Mouse (Mus musculus): ENCODE data around the gene Ptk7. TPM values are rescaled to one million over a fixed set of nuclear protein-coding genes. Genes with fewer than 3 reads are reported as not detected.

Gene Ptk7
- polyA plus RNA-seq, 1 experiment = 5.5 TPM

DNA sequence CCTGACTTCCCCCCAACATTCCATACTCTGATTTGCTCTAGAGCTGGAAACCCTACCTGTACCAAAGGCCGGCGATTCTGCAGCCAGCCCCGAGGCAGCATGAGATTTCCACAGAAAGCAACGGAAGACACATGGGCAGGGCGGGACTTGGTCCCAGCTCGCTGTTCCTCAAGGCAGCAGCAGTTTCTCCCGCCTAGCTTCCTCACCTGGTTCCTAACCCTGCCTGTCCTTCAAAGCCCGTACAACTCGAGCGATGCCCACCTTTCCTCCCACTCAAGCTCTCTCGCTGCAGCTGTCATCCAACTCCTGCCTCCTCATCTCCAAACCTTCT is 74.7 kb downstream of the Ptk7 start:
- DNase-seq = no peak
- TF ChIP-seq CTCF (IDR thresholded peaks at IDR 0.05; ENCODE audit: borderline replicate concordance, insufficient read depth, low read depth, low read length) (no peak), POLR2A (IDR thresholded peaks at IDR 0.05; ENCODE audit: borderline replicate concordance, insufficient read depth, low read length) (peak; percentile 41; the same call in 1 of the 2 replicates)
- Histone ChIP-seq H3K4me1 (ENCODE audit: control insufficient read depth, insufficient read depth, low read length) (peaks cover 8% of the 10 kb centered on the region), H3K27ac (ENCODE audit: insufficient read depth, low read length) (peak overlapping the region; percentile 40; the same call in 1 of the 2 replicates), H3K27me3 (ENCODE audit: control insufficient read depth, insufficient read depth, low read length) (no peaks in the 10 kb centered on the region), H3K4me3 (replicated peaks; ENCODE audit: insufficient read depth, low read depth, low read length) (peak overlapping the region; percentile 88)
- WGBS = under 1% methylated on average over 11 of the region's 11 CpGs

DNA sequence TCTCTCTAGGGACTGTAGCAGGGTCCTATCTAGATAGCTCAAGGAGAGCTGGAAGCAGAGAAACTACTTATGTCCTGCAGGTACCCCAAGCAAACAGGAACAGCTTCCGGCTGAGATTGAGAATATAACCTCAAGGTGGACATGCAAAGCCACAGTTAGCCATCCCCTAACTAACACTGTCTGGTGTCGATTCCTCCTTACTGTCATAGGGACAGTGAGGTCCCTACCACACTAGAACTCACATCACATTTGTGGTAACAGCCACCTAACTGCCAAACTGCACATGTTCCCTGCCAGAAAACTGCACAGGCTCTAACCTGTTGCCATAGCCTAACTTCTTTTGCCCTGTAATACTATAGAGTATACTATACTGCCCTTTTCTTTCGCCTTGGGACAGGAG is 75.4 kb downstream of the Ptk7 start:
- Histone ChIP-seq H3K27ac (ENCODE audit: insufficient read depth, low read length) (0 out of 2 replicates have a peak overlapping the region, but pooled peaks have one; percentile 86), H3K4me1 (ENCODE audit: control insufficient read depth, insufficient read depth, low read length) (peaks cover 8% of the 10 kb centered on the region), H3K27me3 (ENCODE audit: control insufficient read depth, insufficient read depth, low read length) (no peaks in the 10 kb centered on the region), H3K4me3 (replicated peaks; ENCODE audit: insufficient read depth, low read depth, low read length) (peak overlapping the region; percentile 32)
- TF ChIP-seq CTCF (IDR thresholded peaks at IDR 0.05; ENCODE audit: borderline replicate concordance, insufficient read depth, low read depth, low read length) = no peak
- 45% methylated on average over 3 of the region's 3 CpGs for WGBS
- no peak for DNase-seq

GRCm38 (mm10) chr17:46553469-46553868 is 75.8 kb downstream of the Ptk7 start:
- 14% methylated on average over 11 of the region's 11 CpGs for WGBS
- DNase-seq = no peak
- Histone ChIP-seq H3K4me3 (replicated peaks; ENCODE audit: insufficient read depth, low read depth, low read length) (peak overlapping the region; percentile 53), H3K27ac (ENCODE audit: insufficient read depth, low read length) (peak overlapping the region; percentile 86), H3K27me3 (ENCODE audit: control insufficient read depth, insufficient read depth, low read length) (no peaks in the 10 kb centered on the region), H3K4me1 (ENCODE audit: control insufficient read depth, insufficient read depth, low read length) (peaks cover 8% of the 10 kb centered on the region)
- no peak for TF ChIP-seq POLR2A (IDR thresholded peaks at IDR 0.05; ENCODE audit: borderline replicate concordance, insufficient read depth, low read length)
- no peak for TF ChIP-seq CTCF (IDR thresholded peaks at IDR 0.05; ENCODE audit: borderline replicate concordance, insufficient read depth, low read depth, low read length)

DNA sequence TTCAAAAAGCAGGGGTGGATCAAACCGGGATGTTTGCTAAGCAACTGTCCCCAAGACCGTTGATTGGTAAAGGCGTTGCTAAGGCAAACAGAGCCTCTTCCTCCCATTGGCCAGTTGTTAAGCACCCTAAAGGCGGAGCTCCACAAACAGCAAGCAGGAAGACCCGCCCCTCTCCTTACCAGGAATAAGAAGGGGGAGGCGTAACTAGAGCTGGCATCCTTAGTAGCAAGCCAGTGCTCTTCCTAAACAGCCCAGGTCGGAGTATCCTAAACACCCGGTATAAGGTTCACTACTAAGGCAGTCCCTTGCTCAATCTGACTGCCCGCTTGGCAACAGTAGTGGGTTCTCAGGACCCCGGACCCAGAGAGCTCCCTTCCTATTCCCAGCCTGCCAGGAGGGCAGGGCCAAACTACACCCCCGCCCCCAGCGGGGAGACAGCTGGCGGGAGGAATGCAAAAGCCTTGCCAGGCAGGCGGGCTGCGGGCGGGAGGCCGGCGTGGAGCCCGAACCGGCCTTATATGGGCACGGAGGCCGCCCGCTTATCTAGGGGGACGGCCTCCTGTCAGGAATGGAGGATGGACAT is 76.4 kb downstream of the Ptk7 start:
- TF ChIP-seq POLR2A (IDR thresholded peaks at IDR 0.05; ENCODE audit: borderline replicate concordance, insufficient read depth, low read length) (peak; percentile 32; the same call in 1 of the 2 replicates), CTCF (IDR thresholded peaks at IDR 0.05; ENCODE audit: borderline replicate concordance, insufficient read depth, low read depth, low read length) (no peak)
- under 1% methylated on average over 24 of the region's 24 CpGs for WGBS
- Histone ChIP-seq H3K4me1 (ENCODE audit: control insufficient read depth, insufficient read depth, low read length) (peaks cover 8% of the 10 kb centered on the region), H3K27me3 (ENCODE audit: control insufficient read depth, insufficient read depth, low read length) (no peaks in the 10 kb centered on the region), H3K4me3 (replicated peaks; ENCODE audit: insufficient read depth, low read depth, low read length) (peak overlapping the region; percentile 53), H3K27ac (ENCODE audit: insufficient read depth, low read length) (peak overlapping the region; percentile 86)
- peak; percentile 87 to 91 for DNase-seq

- WGBS = 82% methylated on average over 7 of the region's 7 CpGs
- Histone ChIP-seq H3K27ac (ENCODE audit: insufficient read depth, low read length) (no peak overlapping the region), H3K4me3 (replicated peaks; ENCODE audit: insufficient read depth, low read depth, low read length) (no peak overlapping the region), H3K27me3 (ENCODE audit: control insufficient read depth, insufficient read depth, low read length) (no peaks in the 10 kb centered on the region), H3K4me1 (ENCODE audit: control insufficient read depth, insufficient read depth, low read length) (peaks cover 8% of the 10 kb centered on the region)
- no peak for DNase-seq
- TF ChIP-seq POLR2A (IDR thresholded peaks at IDR 0.05; ENCODE audit: borderline replicate concordance, insufficient read depth, low read length) = no peak
- TF ChIP-seq CTCF (IDR thresholded peaks at IDR 0.05; ENCODE audit: borderline replicate concordance, insufficient read depth, low read depth, low read length) = no peak
Observed at GRCm38 (mm10) chr17:46552151-46552550, 77.2 kb downstream of the Ptk7 start.

DNA sequence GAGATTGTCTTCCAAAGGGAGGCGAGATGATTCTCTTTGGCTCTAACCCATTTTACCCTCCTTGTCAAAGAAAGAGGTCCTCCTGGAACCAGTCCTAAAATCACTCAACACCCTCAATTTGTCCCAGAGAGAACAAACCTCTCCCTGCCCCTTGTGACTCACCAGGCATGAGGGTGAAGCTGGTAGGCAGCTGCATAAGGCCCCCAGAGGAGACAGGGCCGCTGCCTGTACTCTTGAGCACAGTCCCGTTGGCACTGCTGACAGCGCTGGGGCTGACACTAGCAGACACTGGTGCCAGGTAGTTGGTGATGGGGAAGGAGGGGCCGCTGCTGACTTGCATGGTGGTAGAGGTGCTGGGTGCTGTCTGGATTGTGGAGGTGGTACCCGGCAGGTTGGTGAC is 77.9 kb downstream of the Ptk7 start:
- 75% methylated on average over 6 of the region's 6 CpGs for WGBS
- no peaks in the 10 kb centered on the region for H3K27me3 ChIP-seq (ENCODE audit: control insufficient read depth, insufficient read depth, low read length)
- TF ChIP-seq POLR2A (IDR thresholded peaks at IDR 0.05; ENCODE audit: borderline replicate concordance, insufficient read depth, low read length) (no peak), CTCF (IDR thresholded peaks at IDR 0.05; ENCODE audit: borderline replicate concordance, insufficient read depth, low read depth, low read length) (no peak)

GRCm38 (mm10) chr17:46550904-46551303 is 78.4 kb downstream of the Ptk7 start:
- no peaks in the 10 kb centered on the region for H3K27me3 ChIP-seq (ENCODE audit: control insufficient read depth, insufficient read depth, low read length)
- no peak overlapping the region for H3K27ac ChIP-seq (ENCODE audit: insufficient read depth, low read length)
- no peak overlapping the region for H3K4me3 ChIP-seq (replicated peaks; ENCODE audit: insufficient read depth, low read depth, low read length)
- TF ChIP-seq POLR2A (IDR thresholded peaks at IDR 0.05; ENCODE audit: borderline replicate concordance, insufficient read depth, low read length) (no peak), CTCF (IDR thresholded peaks at IDR 0.05; ENCODE audit: borderline replicate concordance, insufficient read depth, low read depth, low read length) (no peak)
- WGBS = 87% methylated on average over 7 of the region's 7 CpGs
- DNase-seq = no peak
- peaks cover 11% of the 10 kb centered on the region for H3K4me1 ChIP-seq (ENCODE audit: control insufficient read depth, insufficient read depth, low read length)

More for the DNA sequence above, 77.9 kb downstream of the Ptk7 start:
- Histone ChIP-seq H3K4me1 (ENCODE audit: control insufficient read depth, insufficient read depth, low read length) (peaks cover 11% of the 10 kb centered on the region), H3K4me3 (replicated peaks; ENCODE audit: insufficient read depth, low read depth, low read length) (no peak overlapping the region), H3K27ac (ENCODE audit: insufficient read depth, low read length) (no peak overlapping the region)
- DNase-seq = no peak

DNA sequence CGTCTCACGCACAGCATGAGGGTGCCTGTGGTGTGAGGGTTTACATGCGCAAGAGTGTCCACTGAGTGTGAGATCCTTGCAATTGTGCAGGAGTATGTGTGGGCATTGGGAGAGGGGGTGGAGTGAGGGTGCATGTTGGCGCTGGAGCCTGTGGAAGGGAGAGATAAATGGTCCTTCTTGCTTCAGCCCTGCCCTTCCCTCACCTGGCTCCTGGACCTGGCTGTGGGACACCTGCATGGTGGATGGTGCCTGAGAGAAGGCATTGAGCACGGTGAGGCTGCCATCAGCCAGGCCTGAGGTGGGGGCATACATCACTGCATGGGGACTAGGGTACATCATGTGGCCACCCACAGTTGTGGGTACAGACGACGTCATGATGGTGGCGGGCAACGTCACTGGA is 79.7 kb downstream of the Ptk7 start:
- peaks cover 11% of the 10 kb centered on the region for H3K4me1 ChIP-seq (ENCODE audit: control insufficient read depth, insufficient read depth, low read length)
- H3K27ac ChIP-seq (ENCODE audit: insufficient read depth, low read length) = no peak overlapping the region
- H3K4me3 ChIP-seq (replicated peaks; ENCODE audit: insufficient read depth, low read depth, low read length) = no peak overlapping the region
- no peak for DNase-seq
- no peaks in the 10 kb centered on the region for H3K27me3 ChIP-seq (ENCODE audit: control insufficient read depth, insufficient read depth, low read length)
- 78% methylated on average over 9 of the region's 9 CpGs for WGBS
- TF ChIP-seq CTCF (IDR thresholded peaks at IDR 0.05; ENCODE audit: borderline replicate concordance, insufficient read depth, low read depth, low read length) (no peak), POLR2A (IDR thresholded peaks at IDR 0.05; ENCODE audit: borderline replicate concordance, insufficient read depth, low read length) (no peak)
